Mouse (Mus musculus): ENCODE measurements around the gene Itpr1.

Itpr1 gene

GRCm38 (mm10) chr6:108599317-108599716, 386.4 kb downstream of the Itpr1 start:
- no peak for DNase-seq (ENCODE audit: low spot score)

Measured in T-cell, adult 2 months (primary cell).